Mouse (Mus musculus) kidney, embryonic 16.5 days (tissue): ENCODE measurements at regions not wholly inside any gene's neighbourhood (a gene's known extent, or its start where the extent isn't known, plus 50 kb on each side); places are given as distances from the start of the nearest gene placed in this dataset.

Source experiments
- ATAC-seq: fragments of 200-750 bp; cut with Nextera tagmentation; 2 replicates; pipeline ENCODE4 v1.8.0; 2017; ENCODE audit warnings: moderate TSS enrichment; ENCODE audit not compliant: low FRiP score, low TSS enrichment
- H3K27ac ChIP-seq: fragments of 300-500 bp; sonication (generic); 2 replicates; pipeline ENCODE4 v1.5.1; 2014; ENCODE audit warnings: low read length
- H3K27me3 ChIP-seq: fragments of 300-500 bp; sonication (generic); 2 replicates; pipeline ENCODE4 v1.6.1; 2014; ENCODE audit warnings: low read length, control low read depth, mixed read lengths; ENCODE audit not compliant: insufficient read depth
- H3K36me3 ChIP-seq: fragments of 300-500 bp; sonication (generic); 2 replicates; pipeline ENCODE4 v1.6.1; 2014; ENCODE audit warnings: low read length, control low read depth, mixed read lengths; ENCODE audit not compliant: insufficient read depth
- H3K4me1 ChIP-seq: fragments of 300-500 bp; sonication (generic); 2 replicates; pipeline ENCODE4 v1.6.1; 2014; ENCODE audit warnings: low read length, control low read depth, mixed read lengths; ENCODE audit not compliant: insufficient read depth
- H3K4me2 ChIP-seq: fragments of 300-500 bp; sonication (generic); replicated peaks from 2 replicates; pipeline ENCODE4 v1.6.1; 2014; ENCODE audit warnings: low read depth, low read length
- H3K4me3 ChIP-seq: fragments of 300-500 bp; sonication (generic); 2 replicates; pipeline ENCODE4 v1.5.1; 2014; ENCODE audit warnings: mild to moderate bottlenecking, low read length
- H3K9ac ChIP-seq: fragments of 300-500 bp; sonication (generic); replicated peaks from 2 replicates; pipeline ENCODE4 v1.6.1; 2014; ENCODE audit warnings: low read length
- H3K9me3 ChIP-seq: fragments of 300-500 bp; sonication (generic); 2 replicates; pipeline ENCODE4 v1.6.1; 2016; ENCODE audit warnings: low read length, control low read depth
- WGBS: fragments of 180-500 bp; shearing (Covaris S2); extraction: QIAGEN DNeasy Blood & Tissue Kit; methylation state at CpG from one replicate; pipeline ENCODE4 v1.1.7; 2014; 5-methylcytosine and 5-hydroxymethylcytosine counted together

DNA sequence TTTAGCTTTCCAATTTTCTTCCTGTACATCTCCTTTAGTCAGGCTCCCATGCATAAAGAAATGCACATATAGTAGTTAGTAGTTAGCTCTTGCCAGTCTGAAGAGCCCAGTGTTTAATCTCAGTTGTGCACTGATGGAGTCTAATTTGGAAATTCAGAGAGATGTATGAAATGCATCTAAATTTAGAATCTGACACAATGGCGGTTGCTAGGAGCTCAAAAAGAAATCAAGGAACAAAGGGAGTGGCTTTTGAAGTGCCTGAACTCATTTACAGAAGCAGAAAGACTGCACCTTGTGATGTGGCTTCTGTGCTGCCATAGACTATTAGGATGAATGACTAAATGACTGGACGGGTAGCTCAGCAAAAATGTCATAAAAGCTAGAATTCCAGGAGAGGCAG is 916.3 kb downstream of the Rps29 start:
- H3K27me3 ChIP-seq, result no peaks in the 10 kb centered on the region
- no peak for ATAC-seq
- 67% methylated on average over 2 of the region's 2 CpGs for WGBS
- no peak overlapping the region for H3K27ac ChIP-seq
- H3K4me2 ChIP-seq, result no peak overlapping the region
- no peaks in the 10 kb centered on the region for H3K9me3 ChIP-seq
- H3K4me3 ChIP-seq, result no peak overlapping the region
- H3K9ac ChIP-seq, result no peak overlapping the region
- H3K4me1 ChIP-seq, result no peaks in the 10 kb centered on the region
- no peaks in the 10 kb centered on the region for H3K36me3 ChIP-seq

DNA sequence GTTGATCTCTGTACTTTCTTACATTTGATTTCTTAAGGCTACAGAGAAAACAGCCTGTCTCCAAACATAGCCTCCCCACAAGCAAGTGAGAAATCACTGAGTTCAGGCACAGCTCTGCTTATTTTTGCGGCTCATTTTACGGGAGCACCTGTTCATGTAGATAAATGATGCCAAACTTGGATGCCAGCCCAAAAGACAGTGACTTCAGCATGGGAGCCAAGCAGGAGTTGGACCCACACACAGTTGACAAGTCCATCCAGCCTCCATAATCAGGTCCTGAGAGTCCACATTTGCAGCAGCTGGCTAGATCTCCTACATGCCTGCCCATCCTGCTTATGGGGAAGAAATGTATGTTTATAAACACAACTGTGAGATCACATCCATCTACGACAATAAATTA is 927.2 kb downstream of the Rps29 start:
- H3K27ac ChIP-seq, result no peak overlapping the region
- no peaks in the 10 kb centered on the region for H3K27me3 ChIP-seq
- H3K9me3 ChIP-seq, result no peaks in the 10 kb centered on the region
- H3K4me2 ChIP-seq, result no peak overlapping the region
- ATAC-seq, result no peak
- H3K4me1 ChIP-seq, result no peaks in the 10 kb centered on the region
- 64% methylated on average over 3 of the region's 3 CpGs for WGBS
- no peak overlapping the region for H3K9ac ChIP-seq
- H3K4me3 ChIP-seq, result no peak overlapping the region
- H3K36me3 ChIP-seq, result no peaks in the 10 kb centered on the region

DNA sequence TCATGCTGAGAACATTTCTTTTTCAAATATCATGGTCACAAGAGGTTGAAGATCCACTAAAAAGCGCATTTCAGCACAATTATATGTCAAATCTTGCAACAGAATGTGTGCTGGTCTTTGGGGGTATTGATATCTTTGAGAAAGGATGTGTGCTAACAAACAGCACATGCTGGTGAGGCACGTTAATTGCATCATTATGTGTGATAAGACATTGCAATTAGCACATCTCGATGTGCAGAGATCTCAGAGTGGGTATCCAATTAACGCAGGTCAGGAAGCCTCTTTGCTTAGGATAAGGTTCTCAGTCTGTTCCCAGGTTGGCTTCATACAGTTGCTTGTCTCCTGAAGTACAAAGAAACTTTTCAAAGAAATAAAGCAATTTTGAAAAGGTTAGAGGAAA is 941.9 kb downstream of the Rps29 start:
- Histone ChIP-seq H3K9me3 (no peaks in the 10 kb centered on the region), H3K4me1 (no peaks in the 10 kb centered on the region), H3K36me3 (no peaks in the 10 kb centered on the region), H3K9ac (no peak overlapping the region), H3K27ac (no peak overlapping the region), H3K27me3 (no peaks in the 10 kb centered on the region), H3K4me3 (no peak overlapping the region), H3K4me2 (no peak overlapping the region)
- WGBS, result 80% methylated on average over 4 of the region's 4 CpGs
- no peak for ATAC-seq

DNA sequence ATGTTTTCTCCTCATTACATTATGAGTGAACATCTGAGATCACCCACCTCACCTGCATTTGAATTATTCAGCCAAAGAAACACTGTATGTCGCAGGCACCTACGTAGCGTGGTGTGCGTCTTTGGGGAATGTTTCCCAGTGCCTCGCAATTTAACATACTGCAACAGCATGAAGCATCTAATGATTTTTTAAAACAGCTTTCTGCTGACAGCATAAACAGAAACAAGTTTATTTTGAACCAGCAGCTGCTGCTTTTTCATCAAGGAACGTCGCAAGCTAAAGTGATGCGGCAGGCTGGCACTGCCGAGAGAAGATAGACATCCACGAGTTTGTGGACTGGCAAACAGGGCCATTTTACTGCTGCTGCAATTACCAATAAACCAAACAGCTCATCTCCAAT is 950.7 kb downstream of the Rps29 start:
- H3K27me3 ChIP-seq, result no peaks in the 10 kb centered on the region
- H3K4me1 ChIP-seq, result no peaks in the 10 kb centered on the region
- no peak for ATAC-seq
- no peak overlapping the region for H3K4me3 ChIP-seq
- no peaks in the 10 kb centered on the region for H3K36me3 ChIP-seq
- 92% methylated on average over 10 of the region's 10 CpGs for WGBS
- no peaks in the 10 kb centered on the region for H3K9me3 ChIP-seq
- no peak overlapping the region for H3K27ac ChIP-seq
- H3K4me2 ChIP-seq, result no peak overlapping the region
- no peak overlapping the region for H3K9ac ChIP-seq

DNA sequence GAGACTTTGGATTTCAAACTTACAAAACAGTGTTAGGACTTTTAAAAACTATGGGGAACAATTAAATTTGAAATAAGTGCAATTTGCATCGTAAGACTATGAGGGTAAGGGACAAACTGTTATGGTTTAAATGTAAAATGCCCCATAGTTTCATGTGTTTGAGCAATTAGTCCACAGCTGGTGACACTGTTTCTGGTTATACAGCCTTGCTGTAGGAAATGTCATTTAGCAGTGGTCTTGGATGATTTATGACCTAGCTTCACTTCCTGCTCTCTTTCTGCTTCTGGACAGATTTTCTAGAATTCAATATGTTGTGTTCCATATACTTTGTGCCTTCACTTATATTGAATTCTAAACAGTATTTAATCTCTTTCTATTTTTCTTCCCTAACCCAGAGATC is 961.5 kb upstream of the Mdga2 start:
- Histone ChIP-seq H3K9ac (no peak overlapping the region), H3K4me1 (no peaks in the 10 kb centered on the region), H3K4me3 (no peak overlapping the region), H3K27me3 (no peaks in the 10 kb centered on the region), H3K36me3 (no peaks in the 10 kb centered on the region), H3K9me3 (no peaks in the 10 kb centered on the region), H3K4me2 (no peak overlapping the region), H3K27ac (no peak overlapping the region)
- ATAC-seq, result no peak
- 78% methylated on average over 1 of the region's 1 CpGs for WGBS

DNA sequence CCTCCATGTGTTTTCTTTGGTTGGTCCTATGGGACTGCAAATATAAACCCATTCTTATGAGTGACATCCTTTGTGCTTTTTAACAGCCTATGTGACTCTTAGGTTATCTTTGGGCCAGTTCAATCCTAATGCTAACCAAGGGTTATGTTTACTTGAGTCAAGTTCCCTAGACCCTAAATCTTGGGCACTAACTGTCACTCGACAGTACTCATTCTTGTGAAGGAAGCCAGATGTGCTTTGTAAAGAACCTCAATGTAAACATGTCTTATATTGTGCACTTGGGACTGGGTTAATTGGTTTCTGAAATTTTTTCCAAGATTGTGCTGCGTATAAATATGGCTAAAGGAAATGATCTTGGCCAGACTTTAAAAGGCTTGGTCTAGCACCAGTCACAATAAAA is 939.0 kb upstream of the Mdga2 start:
- Histone ChIP-seq H3K4me2 (no peak overlapping the region), H3K27me3 (no peaks in the 10 kb centered on the region), H3K4me1 (no peaks in the 10 kb centered on the region), H3K27ac (no peak overlapping the region), H3K36me3 (no peaks in the 10 kb centered on the region), H3K4me3 (no peak overlapping the region), H3K9ac (no peak overlapping the region), H3K9me3 (no peaks in the 10 kb centered on the region)
- ATAC-seq, result peak; percentile 84
- 27% methylated on average over 2 of the region's 2 CpGs for WGBS

DNA sequence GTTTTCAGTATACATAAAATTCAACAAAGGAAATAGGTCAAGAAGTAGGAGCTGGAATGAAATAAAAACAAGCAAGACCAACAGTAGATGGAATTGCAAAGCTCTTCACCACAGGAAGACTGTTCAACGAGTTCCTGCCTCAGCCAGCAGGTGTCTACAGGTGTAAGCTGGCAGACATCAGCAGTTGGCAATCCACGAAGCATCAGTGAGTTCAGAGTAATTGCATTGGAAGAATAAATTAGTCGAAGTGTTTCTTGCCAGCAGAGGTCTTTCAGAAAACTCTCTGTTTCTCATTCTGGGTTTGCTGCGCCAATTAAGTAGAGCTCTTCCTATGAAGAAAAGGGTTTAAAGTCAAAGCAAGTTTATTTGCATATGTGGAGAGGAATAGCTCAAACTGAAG is 925.7 kb upstream of the Mdga2 start:
- no peak for ATAC-seq
- H3K27me3 ChIP-seq, result no peaks in the 10 kb centered on the region
- no peak overlapping the region for H3K27ac ChIP-seq
- no peaks in the 10 kb centered on the region for H3K4me1 ChIP-seq
- WGBS, result 54% methylated on average over 4 of the region's 4 CpGs
- no peaks in the 10 kb centered on the region for H3K9me3 ChIP-seq
- no peak overlapping the region for H3K4me3 ChIP-seq
- no peak overlapping the region for H3K4me2 ChIP-seq
- no peaks in the 10 kb centered on the region for H3K36me3 ChIP-seq
- no peak overlapping the region for H3K9ac ChIP-seq

DNA sequence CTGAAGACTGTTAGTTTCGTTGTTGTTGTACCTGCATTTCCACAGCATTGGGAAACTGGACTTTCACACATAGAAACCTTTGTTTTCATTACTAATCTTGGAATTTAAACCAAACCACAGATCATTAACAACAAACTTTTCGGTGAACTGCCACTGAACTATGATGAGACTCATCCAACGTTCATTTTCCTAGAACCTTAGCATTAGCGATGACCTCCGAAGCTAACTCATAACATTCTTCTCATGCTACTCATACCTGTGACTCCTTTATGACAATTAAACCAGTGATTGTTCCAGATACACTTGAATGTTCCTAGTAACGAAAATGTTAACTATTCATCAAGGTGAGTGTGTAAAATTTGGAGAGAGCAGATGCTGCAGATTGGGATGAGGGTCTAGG is 917.5 kb upstream of the Mdga2 start:
- Histone ChIP-seq H3K4me2 (no peak overlapping the region), H3K27me3 (no peaks in the 10 kb centered on the region), H3K4me3 (no peak overlapping the region), H3K9ac (no peak overlapping the region), H3K4me1 (no peaks in the 10 kb centered on the region), H3K27ac (no peak overlapping the region), H3K9me3 (no peaks in the 10 kb centered on the region), H3K36me3 (no peaks in the 10 kb centered on the region)
- WGBS, result 82% methylated on average over 6 of the region's 6 CpGs
- ATAC-seq, result no peak

DNA sequence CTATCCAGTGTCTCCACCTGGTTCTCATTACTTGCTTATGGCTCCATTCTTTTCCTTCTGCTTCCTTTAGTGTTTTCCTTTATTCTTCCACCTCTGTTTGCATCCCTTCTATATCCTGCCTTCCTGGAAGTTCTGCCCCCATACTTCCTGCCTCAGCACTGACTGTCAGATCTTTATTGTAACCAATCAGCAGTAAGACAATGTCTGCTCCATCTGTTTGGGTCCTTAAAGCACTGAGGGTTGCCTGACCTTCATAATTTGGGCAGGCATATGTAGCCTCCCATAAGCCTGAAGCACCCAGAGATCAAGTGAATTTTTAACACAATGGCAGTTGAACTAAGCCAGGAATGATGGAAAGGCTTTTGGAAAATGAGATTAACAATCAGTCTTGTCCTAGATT is 909.4 kb upstream of the Mdga2 start:
- Histone ChIP-seq H3K4me3 (no peak overlapping the region), H3K36me3 (no peaks in the 10 kb centered on the region), H3K9me3 (no peaks in the 10 kb centered on the region), H3K9ac (no peak overlapping the region), H3K4me1 (no peaks in the 10 kb centered on the region), H3K27me3 (no peaks in the 10 kb centered on the region), H3K4me2 (no peak overlapping the region), H3K27ac (no peak overlapping the region)
- ATAC-seq, result no peak

DNA sequence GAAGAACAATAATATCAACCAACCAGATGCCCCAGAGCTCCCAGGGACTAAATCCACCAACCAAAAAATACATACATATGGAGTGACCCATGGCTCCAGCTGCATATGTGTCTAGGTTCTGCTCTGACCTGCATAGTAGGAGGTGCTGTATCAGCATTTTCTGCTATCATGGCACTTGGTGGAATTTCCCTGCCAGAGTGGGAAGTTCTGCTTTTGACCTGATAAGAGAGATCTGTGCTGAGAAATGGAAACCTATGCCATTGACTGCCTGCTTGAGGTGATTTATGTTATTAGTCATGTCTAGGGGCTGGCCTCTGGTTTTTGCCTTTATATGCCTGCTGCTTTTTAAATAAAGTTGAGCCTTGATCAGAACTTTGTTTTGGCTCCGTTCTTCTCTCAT is 893.4 kb upstream of the Mdga2 start:
- ATAC-seq, result no peak
- no peaks in the 10 kb centered on the region for H3K27me3 ChIP-seq
- no peak overlapping the region for H3K9ac ChIP-seq
- no peaks in the 10 kb centered on the region for H3K36me3 ChIP-seq
- H3K4me3 ChIP-seq, result no peak overlapping the region
- WGBS, result 78% methylated on average over 1 of the region's 1 CpGs
- H3K4me2 ChIP-seq, result no peak overlapping the region
- no peak overlapping the region for H3K27ac ChIP-seq
- H3K9me3 ChIP-seq, result no peaks in the 10 kb centered on the region
- no peaks in the 10 kb centered on the region for H3K4me1 ChIP-seq
